Mouse (Mus musculus) limb, embryonic 11.5 days (tissue): ENCODE results near the gene Brd3os. TPM values are rescaled to one million over a fixed set of nuclear protein-coding genes. Genes with fewer than 3 reads are reported as not detected.

Experiments used
- ATAC-seq: fragments of 200-750 bp; cut with Nextera tagmentation; 2 replicates; pipeline ENCODE4 v1.8.0; 2017; ENCODE audit warnings: low read depth; ENCODE audit not compliant: insufficient number of reproducible peaks, low FRiP score, low TSS enrichment
- DNase-seq: peaks from one replicate; pipeline ENCODE4 v3.0.0-alpha.2; 2015; ENCODE audit warnings: low spot score
- H3K27ac ChIP-seq: fragments of 300-500 bp; sonication (generic); replicated peaks from 2 replicates; pipeline ENCODE4 v1.5.1; 2014; ENCODE audit warnings: low read depth, mild to moderate bottlenecking, low read length
- H3K27me3 ChIP-seq: fragments of 300-500 bp; sonication (generic); 2 replicates; pipeline ENCODE4 v1.6.1; 2014; ENCODE audit warnings: mild to moderate bottlenecking, low read length, mixed read lengths; ENCODE audit not compliant: control insufficient read depth, insufficient read depth
- H3K36me3 ChIP-seq: fragments of 300-500 bp; sonication (generic); 2 replicates; pipeline ENCODE4 v1.6.1; 2014; ENCODE audit warnings: mild to moderate bottlenecking, low read length, moderate library complexity, mixed read lengths; ENCODE audit not compliant: control insufficient read depth, insufficient read depth
- H3K4me1 ChIP-seq: fragments of 300-500 bp; sonication (generic); 2 replicates; pipeline ENCODE4 v1.6.1; 2014; ENCODE audit warnings: low read length, mixed read lengths; ENCODE audit not compliant: control insufficient read depth, insufficient read depth
- H3K4me2 ChIP-seq: fragments of 300-500 bp; sonication (generic); 2 replicates; pipeline ENCODE4 v1.6.1; 2014; ENCODE audit warnings: low read depth, mild to moderate bottlenecking, moderate library complexity; ENCODE audit not compliant: severe bottlenecking
- H3K4me3 ChIP-seq: fragments of 300-500 bp; sonication (generic); 2 replicates; pipeline ENCODE4 v1.5.1; 2014; ENCODE audit warnings: low read depth, low read length
- H3K9ac ChIP-seq: fragments of 300-500 bp; sonication (generic); 2 replicates; pipeline ENCODE4 v1.6.1; 2014; ENCODE audit warnings: mild to moderate bottlenecking, low read length
- H3K9me3 ChIP-seq: fragments of 300-500 bp; sonication (generic); 2 replicates; pipeline ENCODE4 v1.6.1; 2016; ENCODE audit warnings: low read length; ENCODE audit not compliant: control insufficient read depth
- WGBS: fragments of 180-500 bp; shearing (Covaris S2); extraction: QIAGEN DNeasy Blood & Tissue Kit; methylation state at CpG from one replicate; pipeline ENCODE4 v1.1.7; 2014; 5-methylcytosine and 5-hydroxymethylcytosine counted together
- polyA plus RNA-seq: library from polyadenylated mRNA; unstranded; fragments of >200 nt; fragmentation: Nextera tagmentation; extraction: Ambion mirVana; gene quantifications from 2 replicates; pipeline ENCODE4 v1.2.1, GENCODE M21; 2014

The Brd3os gene
- polyA plus RNA-seq, 1 experiment from 2014 or later = 9.8 TPM

DNA sequence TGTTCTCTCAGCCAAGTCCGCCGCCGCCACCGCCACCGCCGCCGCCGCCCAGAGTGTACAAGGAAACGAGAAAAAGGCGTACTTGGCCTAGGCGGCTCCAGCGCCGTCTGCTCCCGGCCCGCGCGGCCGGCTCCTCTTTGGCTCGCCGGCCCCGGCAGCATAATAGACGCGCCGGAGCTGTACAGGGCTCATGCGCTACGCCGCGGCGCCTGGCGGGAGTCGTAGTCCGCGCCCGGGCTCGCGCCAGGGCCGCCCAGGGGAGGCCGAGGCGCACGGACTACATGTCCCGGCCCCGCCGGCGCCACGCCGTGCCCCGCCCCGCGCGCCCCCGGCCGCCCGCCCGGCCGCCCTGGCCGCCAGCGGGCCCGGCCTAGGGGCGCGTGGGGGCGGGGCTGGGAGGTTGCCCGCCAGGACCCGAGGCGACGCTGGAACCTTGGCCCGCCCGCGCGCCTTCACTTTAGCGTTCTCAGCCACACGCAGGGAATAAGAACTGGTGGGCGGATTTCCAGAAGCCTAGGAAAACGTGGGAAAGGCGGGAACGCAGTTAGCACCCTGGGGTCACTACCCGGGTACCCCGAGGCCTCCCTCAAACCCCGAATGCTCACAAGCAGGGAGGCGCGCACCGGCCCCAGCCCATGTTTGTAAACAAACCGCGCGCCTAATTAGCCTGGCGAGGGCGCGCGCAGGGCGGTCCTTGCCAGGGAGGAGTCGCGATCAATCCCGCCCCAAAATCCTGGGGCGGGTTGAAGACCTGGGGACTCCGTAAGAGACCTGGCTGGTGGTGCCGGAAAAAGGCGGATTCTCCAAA lies 33.6 kb downstream of the Brd3os start:
- Histone ChIP-seq H3K27ac (peak overlapping the region; percentile 96), H3K4me3 (peak overlapping the region; percentile 99), H3K27me3 (no peaks in the 10 kb centered on the region), H3K9ac (peak overlapping the region; percentile 98), H3K36me3 (0 out of 2 replicates have a peak, but pooled peaks cover 4% of the 10 kb centered on the region), H3K9me3 (no peaks in the 10 kb centered on the region), H3K4me1 (peaks cover 34% of the 10 kb centered on the region), H3K4me2 (peak overlapping the region; percentile 93)
- WGBS = 0% methylated on average over 75 of the region's 96 CpGs
- ATAC-seq (peak; percentile 97), DNase-seq (peak; percentile 90)

GRCm38 (mm10) chr2:27476303-27477192 lies 34.4 kb downstream of the Brd3os start:
- no peak for DNase-seq
- WGBS = 34% methylated on average over 11 of the region's 11 CpGs
- no peaks in the 10 kb centered on the region for H3K27me3 ChIP-seq

DNA sequence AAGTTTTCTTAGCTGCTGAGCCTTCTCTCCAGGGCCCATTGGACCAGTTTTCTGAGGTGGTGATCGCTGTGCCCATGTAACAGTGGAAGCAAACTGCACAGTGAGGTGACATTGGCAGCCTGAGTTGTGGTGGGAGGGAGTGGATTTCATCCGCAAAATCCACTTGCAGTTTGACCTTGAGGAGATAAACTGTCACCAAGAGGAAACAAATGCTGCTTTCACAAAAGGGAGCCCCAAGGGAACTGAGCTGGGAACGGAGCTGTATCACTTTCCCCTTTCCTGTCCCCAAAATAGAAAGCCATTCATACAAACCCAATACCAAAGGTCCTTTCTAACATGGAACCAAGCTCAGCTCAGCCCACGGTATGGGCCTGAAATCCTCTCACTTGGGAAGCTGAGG lies 37.7 kb downstream of the Brd3os start:
- Histone ChIP-seq H3K9me3 (no peaks in the 10 kb centered on the region), H3K36me3 (no peaks in the 10 kb centered on the region), H3K4me1 (no peaks in the 10 kb centered on the region), H3K4me2 (no peak overlapping the region), H3K9ac (no peak overlapping the region), H3K27me3 (no peaks in the 10 kb centered on the region), H3K27ac (no peak overlapping the region), H3K4me3 (no peak overlapping the region)
- DNase-seq = no peak
- WGBS = 87% methylated on average over 4 of the region's 4 CpGs
- no peak for ATAC-seq

More at GRCm38 (mm10) chr2:27476303-27477192, 34.4 kb downstream of the Brd3os start:
- Histone ChIP-seq H3K9ac (peak overlapping the region; percentile 61), H3K4me1 (peaks cover 25% of the 10 kb centered on the region), H3K36me3 (0 out of 2 replicates have a peak, but pooled peaks cover 4% of the 10 kb centered on the region), H3K27ac (peak overlapping the region; percentile 26; the same call in 1 of the 2 replicates), H3K4me3 (peak overlapping the region; percentile 99), H3K9me3 (no peaks in the 10 kb centered on the region), H3K4me2 (peak overlapping the region; percentile 93)
- no peak for ATAC-seq

DNA sequence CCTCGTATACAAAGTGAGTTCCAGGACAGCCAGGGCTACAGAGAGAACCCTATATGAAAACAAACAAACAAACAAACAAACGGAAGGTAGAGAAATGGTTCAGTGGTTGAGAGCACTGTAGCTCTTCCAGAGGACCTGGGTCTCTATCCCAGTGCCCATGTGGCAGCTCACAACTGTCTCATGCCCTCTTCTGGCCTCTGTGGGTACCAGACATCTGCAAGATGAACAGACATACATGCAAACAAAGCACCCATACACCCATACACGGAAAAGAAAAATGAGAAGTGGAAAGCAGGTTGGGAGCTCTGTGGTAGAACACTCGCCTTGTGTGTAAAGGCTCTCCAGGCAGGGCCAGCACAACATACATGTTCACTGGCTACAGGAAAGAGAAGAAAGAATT lies 38.2 kb downstream of the Brd3os start:
- DNase-seq = no peak
- H3K9ac ChIP-seq = no peak overlapping the region
- no peak overlapping the region for H3K4me2 ChIP-seq
- H3K27me3 ChIP-seq = no peaks in the 10 kb centered on the region
- no peak overlapping the region for H3K27ac ChIP-seq
- H3K4me1 ChIP-seq = no peaks in the 10 kb centered on the region
- 67% methylated on average over 4 of the region's 4 CpGs for WGBS
- H3K9me3 ChIP-seq = no peaks in the 10 kb centered on the region
- H3K4me3 ChIP-seq = no peak overlapping the region
- H3K36me3 ChIP-seq = no peaks in the 10 kb centered on the region
- no peak for ATAC-seq

DNA sequence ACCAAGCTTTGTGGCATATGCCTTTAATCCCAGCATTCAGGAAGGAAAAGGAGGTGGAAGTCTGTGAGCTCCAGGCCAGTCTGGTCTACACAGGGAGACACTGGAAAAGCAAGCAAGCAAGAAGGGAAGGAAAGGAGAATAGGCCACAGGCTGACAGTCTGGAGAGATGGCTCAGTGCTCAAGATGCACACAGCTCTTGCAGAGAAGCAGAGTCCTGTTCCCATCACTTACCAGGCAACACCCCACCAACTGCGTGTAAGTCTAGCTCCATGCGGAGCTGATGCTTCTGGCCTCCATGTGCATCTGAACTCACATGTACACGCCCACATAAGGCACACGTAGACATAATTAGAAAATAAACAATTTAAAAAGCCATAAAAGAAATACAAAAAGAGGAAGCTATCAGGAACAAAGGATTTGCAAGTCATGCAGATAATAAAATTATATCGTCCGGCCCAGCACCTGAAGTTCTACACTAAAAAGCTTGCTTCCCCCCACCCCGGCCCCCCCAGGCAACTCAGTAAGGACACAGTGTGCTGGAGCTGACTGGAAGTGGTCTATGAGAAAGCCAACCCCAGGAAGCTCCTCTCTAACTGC lies 40.2 kb downstream of the Brd3os start:
- no peaks in the 10 kb centered on the region for H3K9me3 ChIP-seq
- no peak for ATAC-seq
- H3K9ac ChIP-seq = no peak overlapping the region
- H3K4me1 ChIP-seq = no peaks in the 10 kb centered on the region
- H3K27me3 ChIP-seq = no peaks in the 10 kb centered on the region
- DNase-seq = no peak
- no peak overlapping the region for H3K4me3 ChIP-seq
- no peak overlapping the region for H3K27ac ChIP-seq
- no peak overlapping the region for H3K4me2 ChIP-seq
- WGBS = 80% methylated on average over 7 of the region's 7 CpGs
- no peaks in the 10 kb centered on the region for H3K36me3 ChIP-seq

DNA sequence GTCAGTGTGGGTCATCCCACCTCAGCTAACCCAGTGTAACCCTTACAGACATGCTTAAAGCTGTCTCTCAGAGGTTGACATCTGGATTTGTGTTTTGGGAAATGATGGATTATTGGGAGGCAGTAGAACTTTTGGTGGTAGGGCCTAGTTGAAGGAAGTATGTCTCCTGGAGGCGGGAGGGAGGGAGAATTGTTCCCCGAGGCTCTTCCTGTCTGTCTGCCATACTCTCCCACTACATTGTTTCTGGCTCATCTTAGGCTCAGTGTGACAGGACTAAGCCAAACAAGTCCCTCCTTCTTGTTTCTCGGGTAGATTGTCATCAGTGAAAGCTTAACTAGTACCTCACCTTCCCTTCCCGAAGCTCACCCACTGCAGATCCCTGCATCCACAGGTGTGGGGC lies 44.6 kb downstream of the Brd3os start:
- no peaks in the 10 kb centered on the region for H3K27me3 ChIP-seq
- DNase-seq = no peak
- H3K36me3 ChIP-seq = no peaks in the 10 kb centered on the region
- H3K9ac ChIP-seq = no peak overlapping the region
- H3K27ac ChIP-seq = no peak overlapping the region
- WGBS = 72% methylated on average over 4 of the region's 4 CpGs
- no peaks in the 10 kb centered on the region for H3K4me1 ChIP-seq
- H3K9me3 ChIP-seq = no peaks in the 10 kb centered on the region
- no peak overlapping the region for H3K4me2 ChIP-seq
- ATAC-seq = no peak
- no peak overlapping the region for H3K4me3 ChIP-seq

GRCm38 (mm10) chr2:27487336-27488049 lies 45.4 kb downstream of the Brd3os start:
- Histone ChIP-seq H3K36me3 (no peaks in the 10 kb centered on the region), H3K4me1 (no peaks in the 10 kb centered on the region), H3K27ac (no peak overlapping the region), H3K9ac (no peak overlapping the region), H3K27me3 (no peaks in the 10 kb centered on the region), H3K4me2 (no peak overlapping the region), H3K9me3 (no peaks in the 10 kb centered on the region), H3K4me3 (no peak overlapping the region)
- DNase-seq (no peak), ATAC-seq (no peak)
- 74% methylated on average over 3 of the region's 4 CpGs for WGBS

- H3K4me2 ChIP-seq = no peak overlapping the region
- 92% methylated on average over 1 of the region's 1 CpGs for WGBS
- DNase-seq (no peak), ATAC-seq (no peak)
- H3K27me3 ChIP-seq = no peaks in the 10 kb centered on the region
- no peaks in the 10 kb centered on the region for H3K4me1 ChIP-seq
- no peaks in the 10 kb centered on the region for H3K36me3 ChIP-seq
- H3K9me3 ChIP-seq = no peaks in the 10 kb centered on the region
- H3K27ac ChIP-seq = no peak overlapping the region
- H3K4me3 ChIP-seq = no peak overlapping the region
- no peak overlapping the region for H3K9ac ChIP-seq
Measured at GRCm38 (mm10) chr2:27488362-27488761, 46.2 kb downstream of the Brd3os start.
